Mouse (Mus musculus) hindbrain, embryonic 11.5 days (tissue): ENCODE data around the gene Adam19. TPM values are rescaled to one million over a fixed set of nuclear protein-coding genes. Genes with fewer than 3 reads are reported as not detected.

Experiments used
- ATAC-seq: fragments of 200-750 bp; cut with Nextera tagmentation; 2 replicates; pipeline ENCODE4 v1.8.0; 2017; ENCODE audit warnings: mild to moderate bottlenecking, moderate TSS enrichment, moderate library complexity; ENCODE audit not compliant: low FRiP score
- DNase-seq: peaks from one replicate; pipeline ENCODE4 v3.0.0-alpha.2; 2015; ENCODE audit warnings: low spot score
- H3K27ac ChIP-seq: fragments of 300-500 bp; sonication (generic); 2 replicates; pipeline ENCODE4 v1.5.1; 2014; ENCODE audit warnings: mild to moderate bottlenecking, low read depth, low read length
- H3K27me3 ChIP-seq: fragments of 300-500 bp; sonication (generic); 2 replicates; pipeline ENCODE4 v1.6.1; 2014; ENCODE audit warnings: mild to moderate bottlenecking, low read length, moderate library complexity, mixed read lengths; ENCODE audit not compliant: control insufficient read depth, insufficient read depth
- H3K36me3 ChIP-seq: fragments of 300-500 bp; sonication (generic); 2 replicates; pipeline ENCODE4 v1.6.1; 2014; ENCODE audit warnings: mild to moderate bottlenecking, low read length, moderate library complexity, mixed read lengths; ENCODE audit not compliant: control insufficient read depth, insufficient read depth
- H3K4me1 ChIP-seq: fragments of 300-500 bp; sonication (generic); replicated peaks from 2 replicates; pipeline ENCODE4 v1.6.1; 2014; ENCODE audit warnings: low read length, mixed read lengths; ENCODE audit not compliant: control insufficient read depth, insufficient read depth
- H3K4me2 ChIP-seq: fragments of 300-500 bp; sonication (generic); replicated peaks from 2 replicates; pipeline ENCODE4 v1.6.1; 2014; ENCODE audit warnings: mild to moderate bottlenecking, low read depth, low read length
- H3K4me3 ChIP-seq: fragments of 300-500 bp; sonication (generic); 2 replicates; pipeline ENCODE4 v1.5.1; 2014; ENCODE audit warnings: low read depth, low read length
- H3K9ac ChIP-seq: fragments of 300-500 bp; sonication (generic); 2 replicates; pipeline ENCODE4 v1.6.1; 2014; ENCODE audit warnings: low read depth, low read length
- H3K9me3 ChIP-seq: fragments of 300-500 bp; sonication (generic); 2 replicates; pipeline ENCODE4 v1.6.1; 2016; ENCODE audit warnings: low read length; ENCODE audit not compliant: control insufficient read depth
- WGBS: fragments of 180-500 bp; shearing (Covaris S2); extraction: QIAGEN DNeasy Blood & Tissue Kit; methylation state at CpG from one replicate; pipeline ENCODE4 v1.1.7; 2014; 5-methylcytosine and 5-hydroxymethylcytosine counted together
- polyA plus RNA-seq: library from polyadenylated mRNA; unstranded; fragments of >200 nt; fragmentation: Nextera tagmentation; extraction: Ambion mirVana; gene quantifications from 2 replicates; pipeline ENCODE4 v1.2.1, GENCODE M21; 2014

Adam19 gene
- polyA plus RNA-seq, 1 experiment from 2014 or later: 9.4 TPM

GRCm38 (mm10) chr11:46086446-46086845 lies 30.7 kb downstream of the Adam19 start:
- no peaks in the 10 kb centered on the region for H3K9me3 ChIP-seq
- H3K9ac ChIP-seq: no peak overlapping the region
- H3K4me3 ChIP-seq: no peak overlapping the region
- no peaks in the 10 kb centered on the region for H3K27me3 ChIP-seq
- no peak for DNase-seq
- H3K36me3 ChIP-seq: no peaks in the 10 kb centered on the region
- 94% methylated on average over 3 of the region's 3 CpGs for WGBS
- no peak for ATAC-seq
- H3K4me1 ChIP-seq: no peaks in the 10 kb centered on the region
- H3K4me2 ChIP-seq: no peak overlapping the region
- no peak overlapping the region for H3K27ac ChIP-seq

- H3K4me2 ChIP-seq: no peak overlapping the region
- no peak for DNase-seq
- WGBS: 85% methylated on average over 4 of the region's 4 CpGs
- H3K4me1 ChIP-seq: no peaks in the 10 kb centered on the region
- no peak for ATAC-seq
- H3K9me3 ChIP-seq: no peaks in the 10 kb centered on the region
- no peak overlapping the region for H3K9ac ChIP-seq
- no peak overlapping the region for H3K27ac ChIP-seq
- H3K36me3 ChIP-seq: no peaks in the 10 kb centered on the region
- H3K27me3 ChIP-seq: no peaks in the 10 kb centered on the region
- H3K4me3 ChIP-seq: no peak overlapping the region
These were observed 33.4 kb downstream of the Adam19 start for GRCm38 (mm10) chr11:46089081-46089713.

- ATAC-seq (no peak), DNase-seq (no peak)
- no peak overlapping the region for H3K4me3 ChIP-seq
- no peaks in the 10 kb centered on the region for H3K36me3 ChIP-seq
- H3K27ac ChIP-seq: no peak overlapping the region
- no peaks in the 10 kb centered on the region for H3K27me3 ChIP-seq
- 89% methylated on average over 10 of the region's 10 CpGs for WGBS
- no peaks in the 10 kb centered on the region for H3K9me3 ChIP-seq
- no peak overlapping the region for H3K9ac ChIP-seq
- H3K4me2 ChIP-seq: no peak overlapping the region
- H3K4me1 ChIP-seq: no peaks in the 10 kb centered on the region
These were observed 34.4 kb downstream of the Adam19 start for GRCm38 (mm10) chr11:46090036-46090725.

GRCm38 (mm10) chr11:46090951-46091667 lies 35.3 kb downstream of the Adam19 start:
- H3K9me3 ChIP-seq: no peaks in the 10 kb centered on the region
- no peak overlapping the region for H3K27ac ChIP-seq
- no peaks in the 10 kb centered on the region for H3K27me3 ChIP-seq
- no peak overlapping the region for H3K4me3 ChIP-seq
- H3K4me2 ChIP-seq: no peak overlapping the region
- DNase-seq (no peak), ATAC-seq (no peak)
- H3K36me3 ChIP-seq: no peaks in the 10 kb centered on the region
- no peak overlapping the region for H3K9ac ChIP-seq
- WGBS: 76% methylated on average over 10 of the region's 10 CpGs
- no peaks in the 10 kb centered on the region for H3K4me1 ChIP-seq

GRCm38 (mm10) chr11:46092121-46092520 lies 36.3 kb downstream of the Adam19 start:
- DNase-seq (no peak), ATAC-seq (no peak)
- H3K9ac ChIP-seq: no peak overlapping the region
- H3K4me2 ChIP-seq: no peak overlapping the region
- H3K27me3 ChIP-seq: no peaks in the 10 kb centered on the region
- no peaks in the 10 kb centered on the region for H3K9me3 ChIP-seq
- H3K27ac ChIP-seq: no peak overlapping the region
- no peaks in the 10 kb centered on the region for H3K4me1 ChIP-seq
- no peaks in the 10 kb centered on the region for H3K36me3 ChIP-seq
- no peak overlapping the region for H3K4me3 ChIP-seq
- WGBS: 90% methylated on average over 4 of the region's 4 CpGs

GRCm38 (mm10) chr11:46095477-46096264 lies 39.9 kb downstream of the Adam19 start:
- Histone ChIP-seq H3K27ac (no peak overlapping the region), H3K4me2 (no peak overlapping the region), H3K36me3 (no peaks in the 10 kb centered on the region), H3K4me1 (no peaks in the 10 kb centered on the region), H3K4me3 (no peak overlapping the region), H3K9me3 (no peaks in the 10 kb centered on the region), H3K27me3 (no peaks in the 10 kb centered on the region), H3K9ac (no peak overlapping the region)
- WGBS: 70% methylated on average over 9 of the region's 9 CpGs
- DNase-seq (no peak), ATAC-seq (no peak)

- no peaks in the 10 kb centered on the region for H3K36me3 ChIP-seq
- 91% methylated on average over 6 of the region's 6 CpGs for WGBS
These were observed 40.5 kb downstream of the Adam19 start for GRCm38 (mm10) chr11:46096265-46096649.

GRCm38 (mm10) chr11:46097062-46097461 lies 41.3 kb downstream of the Adam19 start:
- no peak overlapping the region for H3K9ac ChIP-seq
- H3K27me3 ChIP-seq: no peaks in the 10 kb centered on the region
- no peak overlapping the region for H3K4me2 ChIP-seq
- no peaks in the 10 kb centered on the region for H3K4me1 ChIP-seq
- DNase-seq (no peak), ATAC-seq (no peak)
- no peak overlapping the region for H3K4me3 ChIP-seq
- WGBS: 84% methylated on average over 3 of the region's 3 CpGs
- H3K27ac ChIP-seq: no peak overlapping the region
- H3K36me3 ChIP-seq: no peaks in the 10 kb centered on the region
- H3K9me3 ChIP-seq: no peaks in the 10 kb centered on the region

More at GRCm38 (mm10) chr11:46096265-46096649, 40.5 kb downstream of the Adam19 start:
- Histone ChIP-seq H3K9me3 (no peaks in the 10 kb centered on the region), H3K27me3 (no peaks in the 10 kb centered on the region), H3K4me2 (no peak overlapping the region), H3K4me1 (no peaks in the 10 kb centered on the region), H3K27ac (no peak overlapping the region), H3K9ac (no peak overlapping the region), H3K4me3 (no peak overlapping the region)
- DNase-seq: no peak
- ATAC-seq: no peak
